Mouse (Mus musculus) MN1 (cell line): Measurements from ENCODE around the gene Stat4.
"Not testable (repeated sequence)": the region's sequence is repeated elsewhere in the genome, so short reads cannot be mapped to it uniquely, and the experiment has no call there.

Experiments
- DNase-seq: peaks from one replicate; pipeline ENCODE4 v3.0.0-alpha.2; 2016; ENCODE audit warnings: low spot score

Stat4 gene

DNA sequence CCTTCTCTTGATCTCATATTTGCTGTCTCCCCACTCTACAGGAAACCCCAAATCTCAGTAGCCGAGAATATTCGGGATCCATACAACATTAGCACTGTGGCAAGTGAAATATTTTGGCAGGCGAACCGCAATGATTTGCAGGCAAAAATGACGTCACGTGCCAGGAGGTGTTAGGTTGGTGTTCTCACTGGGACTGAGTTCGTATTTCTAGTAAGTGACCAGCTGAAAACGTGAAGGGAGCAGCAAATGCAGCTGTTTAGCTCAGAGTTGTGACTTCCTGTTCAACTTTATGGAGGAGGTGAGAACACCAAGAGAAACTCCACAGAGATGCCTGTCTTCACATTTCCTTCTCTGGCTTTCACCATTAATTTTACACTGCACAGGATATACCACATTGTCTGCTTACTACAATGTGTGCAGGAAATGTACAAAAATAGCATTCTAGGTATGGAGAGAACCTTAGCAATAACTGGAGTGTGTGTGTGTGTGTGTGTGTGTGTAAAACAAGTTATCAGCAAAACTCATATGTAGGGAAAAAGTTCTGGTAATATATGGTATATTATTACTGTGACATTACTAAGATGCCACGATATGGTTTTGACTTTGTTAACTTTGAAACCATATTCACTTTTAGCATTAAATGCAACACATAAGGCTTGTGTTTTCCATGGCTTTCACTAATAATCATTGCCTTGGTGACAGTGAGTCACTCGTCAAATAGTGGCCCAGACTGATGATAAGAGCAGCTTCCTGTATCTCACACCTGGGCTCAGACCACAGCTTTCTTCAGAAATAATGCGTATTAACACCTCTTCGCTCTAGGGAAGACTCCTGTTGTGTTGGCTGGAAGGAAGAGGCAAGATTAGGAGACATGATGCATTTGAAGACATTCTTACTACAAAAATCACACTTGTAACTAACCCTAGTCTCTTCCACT, 48.1 kb downstream of the Stat4 start:
- DNase-seq = no peak

DNA sequence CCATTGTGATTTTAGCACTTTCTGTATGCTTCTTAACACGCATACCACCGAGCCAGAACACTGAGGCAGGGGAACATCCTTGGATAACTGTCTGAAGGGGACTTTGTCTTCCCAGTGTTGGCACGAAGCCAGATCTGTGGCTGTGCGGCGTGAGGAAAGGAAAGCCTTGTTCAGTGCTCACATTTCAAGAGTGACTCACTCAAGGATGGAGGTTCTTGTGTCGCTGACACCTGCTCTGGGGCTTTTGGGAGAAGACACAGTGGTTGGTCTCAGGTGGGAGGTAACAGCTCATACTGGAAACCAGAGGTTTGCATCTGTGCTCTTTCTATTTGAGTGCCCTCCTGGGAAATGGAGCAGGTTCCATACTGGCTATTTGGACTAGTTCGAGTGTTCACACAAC, 52.2 kb downstream of the Stat4 start:
- DNase-seq = no peak

DNA sequence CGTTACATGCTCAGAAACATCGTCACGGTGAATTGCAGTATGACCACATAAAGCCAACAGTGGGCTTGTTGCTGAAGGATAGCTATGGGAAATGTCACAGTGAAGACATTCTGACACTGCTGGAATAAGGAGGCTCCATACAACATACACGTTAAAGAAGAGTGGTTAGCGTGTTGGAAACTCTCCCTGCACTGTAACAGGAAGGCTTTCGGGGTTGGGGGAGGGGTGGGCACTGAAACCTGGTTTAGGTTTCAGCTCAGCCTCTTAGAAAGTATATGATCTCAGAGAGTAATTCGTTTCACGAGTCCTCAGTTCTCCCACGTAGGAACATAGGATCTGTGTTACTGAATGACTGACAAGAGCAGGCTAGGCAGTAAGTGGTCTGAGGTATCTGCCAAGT, 52.7 kb downstream of the Stat4 start:
- DNase-seq = no peak

DNA sequence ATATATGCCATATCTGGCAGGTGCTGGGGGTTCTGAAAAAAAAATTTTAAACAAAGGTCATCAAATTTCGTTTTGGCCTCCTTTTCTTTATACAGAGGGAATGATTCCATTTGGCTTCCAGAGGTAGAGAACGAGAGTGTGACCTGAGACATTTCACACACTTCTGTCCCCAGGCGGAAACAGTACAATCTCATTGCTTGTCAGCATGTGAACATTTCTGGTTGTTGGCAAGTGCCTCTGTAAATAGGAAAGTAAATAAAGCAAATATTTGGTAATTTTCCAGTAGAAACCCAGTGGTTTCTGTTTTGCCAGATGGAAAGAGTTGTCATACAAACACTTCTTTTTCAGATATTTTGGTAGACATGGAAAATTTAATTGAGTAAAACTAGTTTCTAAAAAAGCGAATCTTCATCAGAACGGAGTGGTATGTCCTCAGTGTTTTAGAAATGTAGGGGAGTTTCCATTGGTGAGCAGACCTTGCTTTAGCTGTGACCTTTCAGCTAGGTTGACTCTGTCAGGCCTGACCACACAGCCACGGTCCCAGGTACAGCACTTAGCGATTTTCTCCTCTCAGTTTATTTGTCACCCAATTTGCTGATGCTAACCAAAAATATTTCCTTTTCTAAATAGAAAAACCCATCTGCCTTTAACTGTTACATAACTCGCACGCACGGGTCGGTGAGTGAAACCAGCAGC, 53.6 kb downstream of the Stat4 start:
- no peak for DNase-seq

DNA sequence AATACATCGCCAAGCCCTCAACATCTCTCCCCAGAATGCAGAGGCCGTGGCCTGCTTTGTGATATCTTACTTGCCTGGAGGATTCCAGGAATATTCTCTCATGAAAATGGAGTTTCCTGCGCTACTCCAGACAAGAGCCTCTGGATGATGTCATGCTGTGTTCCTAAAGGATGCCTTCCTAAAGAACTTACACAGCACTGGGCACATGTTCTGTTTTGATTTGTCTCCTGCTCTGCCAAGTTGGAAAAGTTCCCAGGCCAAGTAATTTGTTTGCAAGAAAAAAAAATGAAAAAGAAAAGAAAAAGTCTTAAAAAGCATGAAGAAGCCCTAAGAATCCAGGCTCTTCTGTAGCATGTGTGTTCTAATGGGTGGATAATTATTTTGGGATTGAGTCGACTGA, 56.2 kb downstream of the Stat4 start:
- DNase-seq = no peak

DNA sequence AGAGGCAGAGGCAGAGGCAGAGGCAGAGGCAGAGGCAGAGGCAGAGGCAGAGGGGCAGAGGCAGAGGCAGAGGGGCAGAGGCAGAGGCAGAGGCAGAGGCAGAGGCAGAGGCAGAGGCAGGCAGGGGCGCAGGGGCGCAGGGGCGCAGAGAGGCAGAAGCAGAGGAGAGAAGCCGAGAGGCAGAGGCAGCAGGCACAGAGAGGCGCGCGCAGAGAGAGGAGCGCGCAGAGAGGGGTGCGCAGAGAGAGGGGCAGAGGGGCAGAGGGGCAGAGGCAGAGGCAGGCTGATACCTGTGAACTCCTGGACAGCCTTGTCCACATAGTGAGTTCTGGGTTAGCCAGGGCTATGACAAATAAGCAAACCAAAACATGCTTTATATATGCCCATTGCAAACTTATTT, 59.9 kb downstream of the Stat4 start:
- DNase-seq = not testable (repeated sequence)

DNA sequence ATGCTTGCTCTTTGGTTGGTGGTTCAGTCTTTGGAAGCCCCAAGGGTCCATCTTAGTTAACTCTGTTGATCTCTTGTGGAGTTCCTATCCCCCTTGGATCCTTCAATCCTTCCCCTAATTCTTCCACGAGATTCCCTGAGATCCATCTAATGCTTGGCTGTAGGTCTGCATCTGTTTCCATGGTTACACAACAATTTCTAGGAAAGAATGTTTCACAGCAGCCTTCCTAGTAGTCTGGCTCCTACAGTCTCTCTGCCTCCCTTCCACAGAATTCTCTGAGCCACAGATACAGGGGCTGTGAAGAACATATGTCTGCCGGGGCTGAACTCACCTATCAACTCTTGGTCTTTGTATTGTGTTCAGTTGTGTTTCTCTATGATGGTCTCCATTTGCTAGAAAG, 61.8 kb downstream of the Stat4 start:
- no peak for DNase-seq

DNA sequence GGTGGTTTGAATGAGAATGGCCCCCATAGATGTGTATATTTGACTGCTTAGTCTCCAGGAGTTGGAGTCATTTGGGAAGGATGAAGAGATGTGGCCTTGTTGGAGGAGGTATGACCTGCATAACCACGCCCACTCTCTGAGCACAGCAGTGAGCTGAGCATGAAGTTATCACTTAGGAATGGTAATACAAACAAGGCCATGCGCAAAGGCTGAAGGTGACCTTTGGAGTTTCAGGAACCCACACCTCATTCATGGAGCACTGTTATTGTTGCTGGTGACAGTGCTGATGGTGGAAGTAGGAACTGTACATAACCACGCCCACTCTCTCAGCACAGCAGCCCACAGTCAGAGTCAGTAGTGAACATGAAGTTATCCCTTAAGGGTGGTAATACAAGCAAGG, 62.9 kb downstream of the Stat4 start:
- DNase-seq = no peak

DNA sequence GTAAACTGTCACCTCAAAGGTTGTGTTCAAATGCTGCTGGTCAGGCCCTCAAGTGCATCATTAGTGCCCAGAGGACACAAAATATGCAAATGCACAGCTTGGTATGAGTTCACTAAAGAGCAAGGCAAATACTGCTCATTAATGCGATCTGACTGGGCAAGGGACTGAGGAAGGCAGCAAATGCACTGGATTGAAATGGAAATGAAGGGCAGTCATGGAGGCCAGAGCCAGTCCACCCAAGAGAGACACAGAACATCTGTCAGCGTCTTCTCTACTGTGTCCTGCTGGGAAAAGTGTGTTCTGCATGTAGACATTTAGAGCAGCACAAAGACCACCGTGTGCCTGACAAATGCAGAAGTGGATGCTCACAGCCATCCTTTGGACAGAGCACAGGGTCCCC, 64.6 kb downstream of the Stat4 start:
- DNase-seq = no peak

DNA sequence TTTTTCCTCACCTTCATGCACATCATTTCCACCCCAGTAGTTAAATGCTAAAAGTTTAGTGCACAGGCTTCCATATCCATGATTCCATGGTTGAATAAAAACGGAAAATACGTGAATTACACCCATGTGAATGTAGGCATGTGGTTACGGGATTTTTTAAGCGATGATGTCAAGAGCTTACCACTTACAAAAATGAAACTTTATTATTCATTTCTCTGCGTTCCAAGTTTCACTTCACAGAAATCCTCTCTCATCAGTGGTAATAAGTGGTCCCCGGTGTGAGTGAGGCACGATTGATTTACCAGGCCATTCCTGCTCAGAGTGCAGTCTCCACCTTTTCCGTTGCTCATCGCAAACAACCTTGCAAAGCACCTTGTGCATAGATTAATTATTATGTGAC, 66.0 kb downstream of the Stat4 start:
- DNase-seq = no peak

DNA sequence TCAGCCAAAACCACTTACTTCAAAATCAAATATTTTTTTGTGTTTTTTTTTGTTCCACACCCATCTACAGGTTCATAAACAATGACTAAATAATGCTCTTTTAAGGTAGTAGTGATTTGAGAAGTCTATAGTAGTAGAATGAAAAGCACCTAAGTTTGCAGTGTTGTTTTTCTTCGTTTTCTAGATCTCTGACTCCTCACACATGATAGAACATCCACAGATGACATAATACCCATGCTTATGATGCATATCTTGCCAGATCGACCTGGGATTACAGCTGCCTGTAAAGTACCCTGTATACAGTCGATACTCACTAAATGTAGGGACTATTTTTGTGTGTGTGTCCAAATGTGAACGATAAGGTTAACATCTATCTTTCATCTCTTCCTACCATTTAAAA, 69.0 kb downstream of the Stat4 start:
- DNase-seq = no peak

DNA sequence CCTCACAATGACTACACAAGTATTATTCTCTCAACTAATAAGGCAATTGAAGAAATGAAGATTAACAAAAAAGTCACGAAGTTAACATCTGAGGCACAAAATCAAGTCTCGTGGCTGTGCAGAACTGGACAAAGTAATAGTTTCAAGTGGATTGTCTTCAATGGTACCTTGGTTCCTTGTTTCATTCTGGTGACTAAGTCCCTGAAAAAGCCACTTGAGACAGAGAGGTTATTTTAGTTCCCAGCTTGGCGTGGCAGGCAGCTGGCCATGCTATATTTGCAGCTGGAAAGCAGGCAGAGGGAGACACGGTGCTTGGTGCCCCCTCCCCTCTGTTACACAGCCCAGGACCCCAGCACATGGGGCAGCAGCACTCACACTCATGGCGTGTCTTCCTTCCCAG, 70.2 kb downstream of the Stat4 start:
- no peak for DNase-seq

DNA sequence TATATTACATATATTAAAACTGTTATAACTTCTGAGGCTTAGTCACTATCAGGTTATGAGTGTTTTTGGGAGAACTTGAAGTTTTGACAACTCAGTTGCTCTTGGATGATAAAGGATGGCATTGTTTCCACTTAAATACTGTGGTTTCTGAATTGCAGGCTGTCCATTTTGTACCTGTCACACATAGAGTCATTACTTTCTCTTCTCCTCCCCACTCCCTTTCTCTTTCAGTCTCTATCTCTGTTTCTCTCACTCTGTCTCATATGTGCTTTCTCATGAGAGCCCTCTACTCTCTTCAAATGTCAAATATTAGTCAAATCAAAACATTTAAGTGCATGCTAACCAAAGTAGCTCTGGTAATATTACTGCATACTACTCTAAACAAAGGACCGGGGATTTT, 79.3 kb downstream of the Stat4 start:
- DNase-seq = no peak

DNA sequence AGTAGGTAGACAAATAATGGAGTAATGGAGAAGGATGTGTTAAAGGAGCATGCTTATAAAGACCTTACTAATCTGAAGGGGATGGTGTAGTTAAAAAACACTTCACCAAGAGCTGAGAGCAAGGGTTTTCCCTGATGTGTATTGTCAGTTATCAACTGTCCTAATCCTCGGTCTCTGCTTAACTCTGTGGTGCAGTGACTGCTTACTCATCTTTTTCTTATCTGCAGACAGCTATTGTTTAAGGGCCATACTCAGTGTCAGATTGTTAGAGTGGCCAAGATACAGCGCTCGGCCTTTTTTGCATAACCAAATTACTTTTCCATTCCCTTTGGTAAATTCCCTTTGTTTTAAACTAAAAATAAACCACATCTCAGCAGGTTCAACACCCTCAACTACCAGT, 79.7 kb downstream of the Stat4 start:
- DNase-seq = no peak

DNA sequence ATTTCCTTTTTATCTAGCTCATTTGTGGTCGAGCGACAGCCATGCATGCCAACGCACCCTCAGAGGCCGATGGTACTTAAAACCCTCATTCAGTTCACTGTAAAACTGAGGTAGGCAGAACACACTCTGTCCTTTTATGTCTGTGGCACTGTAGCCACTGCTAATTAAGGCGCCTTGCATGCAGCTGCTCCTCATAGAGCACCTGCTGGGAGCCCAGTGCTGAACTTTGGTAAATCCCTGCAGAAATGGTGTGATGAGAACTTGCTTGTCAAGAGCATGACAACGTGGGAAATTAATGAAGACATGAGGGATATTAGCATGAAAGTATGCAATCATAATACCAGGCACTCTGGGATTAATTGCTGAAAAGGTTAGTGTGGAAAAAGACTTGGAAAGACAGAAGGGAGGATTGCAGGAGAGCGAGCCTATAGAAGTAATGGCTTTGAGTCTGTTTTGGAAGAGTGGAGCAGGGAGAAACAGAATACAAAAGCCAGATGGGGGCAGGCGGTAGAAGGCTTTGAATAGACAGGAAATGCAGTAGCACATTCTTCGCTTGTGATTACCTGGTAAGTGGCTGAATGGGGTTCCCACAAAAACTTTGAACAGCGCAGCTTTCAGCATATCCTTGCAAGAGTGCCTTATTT, 92.9 kb downstream of the Stat4 start:
- DNase-seq = no peak

DNA sequence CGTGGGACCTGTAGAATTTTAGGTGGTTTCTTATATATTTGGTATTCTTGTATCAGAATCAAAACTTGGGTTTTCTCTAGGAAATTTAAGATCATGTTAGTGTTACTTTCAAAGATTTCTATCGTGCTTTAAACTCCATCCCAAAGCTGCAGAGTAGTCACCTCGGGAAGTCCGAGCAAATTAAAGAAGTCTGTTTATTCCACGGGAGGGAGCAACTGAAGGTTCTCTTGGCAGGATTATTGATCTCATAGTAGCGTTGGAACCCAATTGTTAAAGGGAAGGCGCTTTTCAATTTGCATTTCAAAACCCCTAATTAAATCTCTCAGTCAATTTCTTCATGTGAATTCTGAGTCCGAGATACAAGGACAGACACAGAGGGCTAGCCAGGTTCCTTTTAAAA, 93.4 kb downstream of the Stat4 start:
- DNase-seq = no peak

DNA sequence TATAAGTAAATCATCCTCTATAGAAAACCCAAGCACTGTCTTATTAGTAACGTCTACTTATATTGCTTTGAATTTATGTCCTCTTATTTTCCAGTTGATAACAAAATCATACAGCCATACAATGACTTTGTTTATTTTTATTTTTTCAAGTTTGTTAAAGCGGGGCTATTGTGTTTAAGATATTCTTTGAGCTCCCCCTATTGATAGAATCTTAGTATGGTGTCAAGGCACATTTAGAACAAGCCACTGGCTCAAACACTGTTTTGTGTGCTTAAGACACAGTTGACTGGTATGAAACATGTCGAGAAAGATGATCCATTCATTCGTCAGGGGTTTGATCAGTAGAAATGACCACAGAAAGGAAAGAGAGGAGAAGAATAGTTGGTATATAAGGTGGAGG, 99.3 kb downstream of the Stat4 start:
- DNase-seq = no peak

DNA sequence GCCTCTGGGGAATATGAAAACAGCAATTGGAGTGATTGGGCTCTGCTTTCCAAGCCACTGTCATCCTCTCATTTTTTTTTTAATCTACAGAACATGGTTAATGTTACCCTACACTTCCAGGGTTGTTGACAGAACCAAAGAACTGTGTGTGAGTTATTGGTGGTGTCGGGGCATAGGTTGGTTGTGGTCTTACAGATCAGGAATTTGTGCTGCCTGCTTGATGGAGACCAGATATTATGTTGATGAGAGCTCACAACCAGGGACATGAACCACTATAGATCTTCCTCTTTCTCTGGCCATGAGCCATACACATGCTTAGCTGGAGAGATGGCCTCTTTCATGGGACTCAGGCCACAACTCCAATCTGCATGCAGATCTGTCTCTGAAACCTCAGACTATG, 100.2 kb downstream of the Stat4 start:
- DNase-seq = no peak

DNA sequence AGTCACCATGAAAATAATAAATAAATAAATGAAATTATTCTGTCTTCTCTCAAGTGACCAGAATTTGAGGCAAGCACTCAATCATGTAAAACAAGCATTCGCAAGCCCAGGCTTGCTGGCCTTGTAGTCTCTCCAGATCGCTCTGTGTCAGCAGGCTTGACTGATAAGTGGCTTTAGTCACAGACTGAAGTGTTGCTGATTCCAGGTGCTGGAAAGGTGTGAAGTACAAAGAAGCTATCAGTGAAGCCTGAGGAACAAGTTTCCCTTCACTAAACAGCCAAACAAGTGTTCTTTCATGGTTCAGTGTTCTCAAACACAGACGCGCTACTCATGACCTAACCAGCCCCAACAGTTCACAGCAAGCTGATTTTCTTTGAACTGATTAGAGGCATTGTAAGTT, 101.7 kb downstream of the Stat4 start:
- DNase-seq = no peak

DNA sequence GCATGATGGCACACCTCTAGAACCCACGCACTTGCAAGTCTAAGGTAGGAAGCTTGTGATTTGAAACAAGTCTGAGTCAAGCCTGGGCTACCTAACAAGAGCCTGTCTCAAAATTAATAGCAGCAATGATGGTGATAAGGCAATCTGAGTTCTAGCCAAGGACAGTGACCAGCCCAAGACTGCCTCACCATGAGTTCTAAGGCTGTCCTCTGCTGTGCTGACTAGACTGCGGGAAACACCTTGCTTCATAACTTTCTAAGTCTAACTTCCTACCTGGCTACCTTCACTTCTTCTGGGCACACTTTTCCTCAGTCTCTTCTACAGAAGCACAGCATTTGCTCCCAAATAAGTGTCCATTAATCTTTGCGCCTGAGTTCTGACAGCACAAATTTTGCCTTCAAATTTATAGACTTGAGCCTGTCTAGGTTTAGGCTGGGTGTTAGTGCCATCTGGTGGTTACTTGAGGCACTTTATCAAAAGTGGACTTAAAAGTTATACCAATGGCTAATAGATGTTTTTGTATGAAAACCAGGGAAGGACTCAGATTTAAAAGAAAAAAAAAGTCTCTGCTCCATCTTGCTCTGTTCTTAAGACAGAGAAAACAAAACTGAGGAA, 111.8 kb downstream of the Stat4 start:
- peak; percentile 48 for DNase-seq

DNA sequence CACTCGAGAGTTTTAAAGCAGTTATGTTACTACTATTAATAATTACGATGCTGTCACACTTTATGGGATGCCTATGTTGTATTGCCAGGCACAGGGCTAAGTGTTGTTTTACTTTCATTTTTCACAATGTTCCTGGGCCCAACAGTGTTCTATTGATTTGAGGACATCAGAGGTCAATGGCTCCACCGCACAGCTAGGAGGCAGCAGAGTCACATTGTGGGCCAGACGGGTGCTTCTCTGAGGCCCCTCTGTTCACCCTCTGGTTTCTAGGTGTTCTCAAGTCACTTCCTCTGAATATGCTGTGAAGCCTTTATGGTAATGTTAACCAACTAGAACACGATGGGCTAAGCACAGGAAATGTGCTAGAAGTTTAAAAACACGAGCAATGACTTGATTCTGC, 113.5 kb downstream of the Stat4 start:
- DNase-seq = no peak

DNA sequence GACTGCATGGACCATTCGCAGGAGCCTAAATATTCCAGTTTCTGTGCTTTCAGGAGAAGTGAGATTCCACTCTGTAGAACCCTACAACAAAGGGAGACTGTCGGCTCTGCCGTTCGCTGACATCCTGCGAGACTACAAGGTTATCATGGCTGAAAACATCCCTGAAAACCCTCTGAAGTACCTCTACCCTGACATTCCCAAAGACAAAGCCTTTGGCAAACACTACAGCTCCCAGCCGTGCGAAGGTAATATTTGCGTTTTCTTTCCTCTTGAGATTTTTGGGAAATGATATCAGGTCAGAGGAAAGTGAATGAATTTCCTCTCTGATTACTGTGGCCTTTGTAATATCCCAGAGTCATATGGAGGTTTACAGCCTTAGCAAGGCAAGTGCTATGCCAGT, 115.8 kb downstream of the Stat4 start:
- no peak for DNase-seq

DNA sequence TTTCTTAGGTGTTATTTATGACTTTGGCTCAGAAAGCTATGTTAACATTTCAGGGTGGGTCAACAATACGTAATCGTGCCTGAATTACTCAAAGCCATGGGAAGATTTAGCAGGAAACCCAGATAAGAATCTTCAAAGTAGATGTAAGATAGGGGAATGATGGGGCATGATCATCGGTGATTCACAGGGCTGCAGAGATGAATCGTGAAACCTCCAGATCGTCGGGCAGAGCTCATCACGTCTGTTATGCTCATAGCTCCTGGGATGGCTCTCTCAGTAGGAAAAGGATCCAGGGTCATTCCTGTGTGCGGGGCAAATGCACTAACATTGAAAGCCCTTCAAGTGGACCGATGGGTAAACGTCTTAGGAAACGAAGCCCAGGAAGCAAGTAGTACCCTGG, 120.3 kb downstream of the Stat4 start:
- no peak for DNase-seq
